Mouse (Mus musculus): ENCODE measurements around the gene Plin2. TPM values are rescaled to one million over a fixed set of nuclear protein-coding genes. Genes with fewer than 3 reads are reported as not detected.

Gene Plin2
- 100 to 1,000 TPM; 117 to 120 TPM for total RNA-seq (2021)

GRCm38 (mm10) chr4:86669780-86670201 is at the start of gene Plin2:
TSS of gene Plin2 (minus strand) at chr4:86670060.
- intact Hi-C loops (cut with DNase I): loop anchor here (2.0 kb wide), 1 partner anchor 17 kb away; no protein-coding TSS in a partner anchor
- peak; percentile 71 for DNase-seq (ENCODE audit: low spot score)

- intact Hi-C loops (cut with DNase I): no loop called here
- no peak for DNase-seq (ENCODE audit: low spot score)
These were observed 49.2 kb upstream of the Plin2 start for GRCm38 (mm10) chr4:86718878-86719577.

GRCm38 (mm10) chr4:86717176-86717575 is 47.3 kb upstream of the Plin2 start:
- DNase-seq (ENCODE audit: low spot score): no peak
- intact Hi-C loops (cut with DNase I): no loop called here

- DNase-seq (ENCODE audit: low spot score): no peak
- intact Hi-C loops (cut with DNase I): no loop called here
These were observed 45.5 kb upstream of the Plin2 start for GRCm38 (mm10) chr4:86715341-86715740.

GRCm38 (mm10) chr4:86713518-86713917 is 43.7 kb upstream of the Plin2 start:
- DNase-seq (ENCODE audit: low spot score): no peak
- intact Hi-C loops (cut with DNase I): no loop called here

- intact Hi-C loops (cut with DNase I): no loop called here
- peak; percentile 36 for DNase-seq (ENCODE audit: low spot score)
These were observed 42.9 kb upstream of the Plin2 start for GRCm38 (mm10) chr4:86712751-86713195.

GRCm38 (mm10) chr4:86710666-86711215 is 40.9 kb upstream of the Plin2 start:
- no peak for DNase-seq (ENCODE audit: low spot score)
- intact Hi-C loops (cut with DNase I): no loop called here

GRCm38 (mm10) chr4:86710034-86710650 is 40.3 kb upstream of the Plin2 start:
- DNase-seq (ENCODE audit: low spot score): no peak
- intact Hi-C loops (cut with DNase I): no loop called here

GRCm38 (mm10) chr4:86708801-86709200 is 38.9 kb upstream of the Plin2 start:
- intact Hi-C loops (cut with DNase I): no loop called here

GRCm38 (mm10) chr4:86699161-86699865 is 29.5 kb upstream of the Plin2 start:
- DNase-seq (ENCODE audit: low spot score): no peak
- intact Hi-C loops (cut with DNase I): loop anchor here (10.0 kb wide), 1 partner anchor 75 kb away; no protein-coding TSS in a partner anchor

More at GRCm38 (mm10) chr4:86708801-86709200, 38.9 kb upstream of the Plin2 start:
- no peak for DNase-seq (ENCODE audit: low spot score)

- intact Hi-C loops (cut with DNase I): loop anchor here (1.0 to 10.0 kb wide), 2 partner anchors 72 to 122 kb away; partner anchors contain the start of gene Rraga
- DNase-seq (ENCODE audit: low spot score): no peak
These were observed 27.0 kb upstream of the Plin2 start for GRCm38 (mm10) chr4:86696890-86697289.

- intact Hi-C loops (cut with DNase I): loop anchor here (10.0 kb wide), 1 partner anchor 70 kb away; no protein-coding TSS in a partner anchor
These were observed 25.2 kb upstream of the Plin2 start for GRCm38 (mm10) chr4:86695081-86695480.

GRCm38 (mm10) chr4:86692931-86693330 is 23.1 kb upstream of the Plin2 start:
- intact Hi-C loops (cut with DNase I): loop anchor here (1.0 to 10.0 kb wide), 2 partner anchors 41 to 68 kb away; no protein-coding TSS in a partner anchor
- no peak for DNase-seq (ENCODE audit: low spot score)

More at GRCm38 (mm10) chr4:86695081-86695480, 25.2 kb upstream of the Plin2 start:
- DNase-seq (ENCODE audit: low spot score): no peak

GRCm38 (mm10) chr4:86691290-86691689 is 21.4 kb upstream of the Plin2 start:
- intact Hi-C loops (cut with DNase I): loop anchor here (10.0 kb wide), 1 partner anchor 66 kb away; no protein-coding TSS in a partner anchor

GRCm38 (mm10) chr4:86690768-86691167 is 20.9 kb upstream of the Plin2 start:
- intact Hi-C loops (cut with DNase I): loop anchor here (10.0 kb wide), 1 partner anchor 66 kb away; no protein-coding TSS in a partner anchor
- DNase-seq (ENCODE audit: low spot score): no peak

More at GRCm38 (mm10) chr4:86691290-86691689, 21.4 kb upstream of the Plin2 start:
- DNase-seq (ENCODE audit: low spot score): no peak

- intact Hi-C loops (cut with DNase I): loop anchor here (10.0 kb wide), 1 partner anchor 65 kb away; no protein-coding TSS in a partner anchor
- DNase-seq (ENCODE audit: low spot score): no peak
These were observed 20.3 kb upstream of the Plin2 start for GRCm38 (mm10) chr4:86690194-86690593.

GRCm38 (mm10) chr4:86689056-86689735 is 19.3 kb upstream of the Plin2 start:
- intact Hi-C loops (cut with DNase I): no loop called here
- no peak for DNase-seq (ENCODE audit: low spot score)

- intact Hi-C loops (cut with DNase I): loop anchor here (2.0 kb wide), 1 partner anchor 16 kb away; the partner anchor contains the start of gene Plin2
- DNase-seq (ENCODE audit: low spot score): no peak
These were observed 16.7 kb upstream of the Plin2 start for GRCm38 (mm10) chr4:86686564-86686963.

- intact Hi-C loops (cut with DNase I): loop anchor here (2.0 kb wide), 1 partner anchor 15 kb away; the partner anchor contains the start of gene Plin2
- DNase-seq (ENCODE audit: low spot score): no peak
These were observed 16.1 kb upstream of the Plin2 start for GRCm38 (mm10) chr4:86686009-86686366.
